Mouse (Mus musculus): ENCODE data around the gene 1700029J07Rik. TPM values are rescaled to one million over a fixed set of nuclear protein-coding genes. Genes with fewer than 3 reads are reported as not detected.

The 1700029J07Rik gene
- polyA plus RNA-seq (2012; ENCODE audit: low replicate concordance) = 0.12 and 0.30 TPM in 2 replicates

DNA sequence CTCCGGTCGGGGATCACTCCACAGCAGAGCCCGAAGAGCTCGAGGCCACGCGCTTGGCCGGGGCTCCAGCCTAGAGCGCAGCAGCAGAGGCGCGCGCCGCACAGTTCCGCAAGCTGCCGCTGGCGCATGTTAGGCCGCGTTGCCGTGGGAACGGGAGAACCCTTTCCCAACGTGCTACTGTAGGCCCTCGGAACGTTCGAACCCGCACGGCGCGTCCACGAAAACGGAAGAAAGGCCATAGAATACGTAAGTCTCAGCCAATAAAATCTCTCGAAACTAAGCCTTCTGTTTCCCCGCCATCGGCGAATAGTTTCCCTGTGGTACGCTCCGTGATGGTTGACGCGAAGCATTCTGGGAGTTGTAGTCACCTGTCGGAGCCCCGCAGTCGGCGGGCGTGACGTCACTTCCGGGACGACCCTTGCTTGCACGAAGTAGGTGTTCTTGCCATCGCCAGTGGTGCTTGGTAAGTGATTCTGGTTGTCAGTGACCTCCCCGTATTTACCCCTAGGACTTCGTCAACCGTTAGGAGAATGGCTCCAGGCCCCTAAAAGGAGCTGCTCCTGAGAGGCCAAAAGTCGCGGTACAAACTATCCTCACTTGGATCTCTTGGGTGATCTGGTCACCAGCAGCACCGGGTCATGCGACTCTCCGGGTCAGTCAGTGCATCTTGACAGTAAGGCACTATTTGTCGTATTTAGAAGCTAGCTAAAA is at the start of gene 1700029J07Rik, which contains the start of gene Ufsp2:
1700029J07Rik (minus strand) TSS at position 127 of the 711 bp plus-strand sequence.
Ufsp2 (plus strand) TSS at position 403 of the 711 bp plus-strand sequence.

DNA sequence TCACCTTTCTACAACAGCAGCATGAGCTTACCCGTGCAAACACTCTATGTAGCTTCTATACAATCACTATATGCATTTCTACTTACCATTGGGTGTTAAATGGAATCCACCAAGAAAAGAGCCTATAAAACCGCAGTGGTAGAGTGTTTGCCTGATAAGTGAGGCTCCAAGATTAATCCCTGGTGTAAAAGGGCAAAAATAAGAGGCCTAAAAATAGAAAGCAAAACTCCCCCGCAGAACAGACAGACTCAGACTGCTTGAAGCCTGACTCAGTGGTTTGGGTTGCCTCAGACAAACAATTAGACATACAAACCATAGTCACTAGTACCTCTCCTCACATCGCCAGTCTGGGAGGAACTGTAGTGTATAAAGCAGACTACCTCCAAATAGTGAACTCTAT is 30.5 kb upstream of the 1700029J07Rik start, which contains the start of gene Ankrd37:
Ankrd37 (minus strand) TSS at position 112 of the 400 bp plus-strand sequence.

DNA sequence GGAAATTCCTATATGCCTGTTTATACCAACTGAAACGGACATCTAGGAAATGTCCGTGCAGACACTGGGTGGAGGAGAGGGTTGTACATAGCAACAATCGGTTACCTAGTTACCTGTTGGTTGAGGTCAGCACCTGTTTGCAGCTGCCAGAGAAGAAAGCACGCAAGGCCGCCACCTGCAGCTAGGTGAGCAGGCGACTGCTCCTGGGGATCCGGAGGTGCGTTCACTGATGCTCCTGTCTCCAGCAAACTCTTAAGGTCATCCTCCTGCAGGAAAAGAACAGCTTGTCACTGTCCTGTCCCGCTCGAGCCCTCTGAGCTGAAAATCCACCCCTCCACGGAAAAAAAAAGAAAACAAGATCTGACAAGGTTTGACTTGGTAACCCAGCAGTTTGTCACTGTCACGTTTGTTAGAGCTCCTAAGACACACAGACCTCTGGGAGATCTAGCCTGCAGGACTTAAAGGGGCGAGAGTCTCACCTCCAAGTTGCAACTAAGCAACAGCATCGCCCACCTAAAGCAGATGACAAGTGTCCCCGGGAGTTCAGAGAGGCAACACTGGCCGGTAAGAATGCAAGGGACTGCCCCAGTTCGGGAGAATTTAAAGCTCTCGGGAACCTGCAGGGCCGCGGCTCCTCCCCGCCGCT is 24.2 kb upstream of the 1700029J07Rik start, which contains the start of gene Lrp2bp:
Lrp2bp (plus strand) TSS at position 166 of the 646 bp plus-strand sequence.

DNA sequence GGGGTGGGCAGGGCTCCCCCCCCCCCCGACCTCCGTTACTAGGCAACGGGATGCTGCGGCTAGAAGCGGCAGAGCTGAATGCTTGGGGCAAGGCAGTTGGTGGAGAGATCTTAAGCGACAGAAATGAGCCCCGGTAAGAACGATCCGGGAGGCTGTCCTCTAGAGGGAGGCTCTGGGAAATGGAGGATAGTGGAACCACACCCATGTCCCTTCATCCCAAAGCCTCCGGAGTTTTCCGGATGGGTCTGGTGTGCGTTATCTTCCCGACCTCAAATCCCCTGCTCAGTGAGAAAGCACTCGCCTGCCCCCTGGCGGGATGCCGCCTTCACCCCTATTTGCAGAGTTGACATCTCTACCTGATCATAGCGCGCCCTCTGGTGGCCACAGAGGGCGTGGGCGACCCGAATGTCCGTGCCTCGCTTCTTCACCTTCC is 40.5 kb downstream of the 1700029J07Rik start, which contains the start of gene Ccdc110:
Ccdc110 (plus strand) TSS at position 38 of the 433 bp plus-strand sequence.

Other genes with a start within 250 kb of the 1700029J07Rik start
- gene Pdlim3, start 89.8 kb downstream of the 1700029J07Rik start, polyA plus RNA-seq (2012; ENCODE audit: low replicate concordance) = 0.77 and 1.1 TPM in 2 replicates
- gene Ccdc110, start 40.6 kb downstream of the 1700029J07Rik start, polyA plus RNA-seq (2012; ENCODE audit: low replicate concordance) = not detected in 2 replicates
- 0.73 and 2.2 TPM in 2 replicates for gene Ufsp2, start 276 bp upstream of the 1700029J07Rik start, polyA plus RNA-seq (2012; ENCODE audit: low replicate concordance)
- gene Lrp2bp, start 24.1 kb upstream of the 1700029J07Rik start, polyA plus RNA-seq (2012; ENCODE audit: low replicate concordance) = 0.11 TPM in 1 of 2 replicates, not detected in the other
- 5.6 and 10.0 TPM in 2 replicates for gene Ankrd37, start 30.5 kb upstream of the 1700029J07Rik start, polyA plus RNA-seq (2012; ENCODE audit: low replicate concordance)
- 1.7 and 2.6 TPM in 2 replicates for gene Cfap97, start 176.5 kb upstream of the 1700029J07Rik start, polyA plus RNA-seq (2012; ENCODE audit: low replicate concordance)
- 6.2 and 26.5 TPM in 2 replicates for gene Snx25, start 176.9 kb upstream of the 1700029J07Rik start, polyA plus RNA-seq (2012; ENCODE audit: low replicate concordance)
- gene Slc25a4, start 236.0 kb upstream of the 1700029J07Rik start, polyA plus RNA-seq (2012; ENCODE audit: low replicate concordance) = 21.5 and 41.2 TPM in 2 replicates

Data from hematopoietic multipotent progenitor cell, adult 10-12 weeks (in vitro differentiated cells).